Mouse (Mus musculus): ENCODE measurements at regions not wholly inside any gene's neighbourhood (a gene's known extent, or its start where the extent isn't known, plus 50 kb on each side); places are given as distances from the start of the nearest gene placed in this dataset.

DNA sequence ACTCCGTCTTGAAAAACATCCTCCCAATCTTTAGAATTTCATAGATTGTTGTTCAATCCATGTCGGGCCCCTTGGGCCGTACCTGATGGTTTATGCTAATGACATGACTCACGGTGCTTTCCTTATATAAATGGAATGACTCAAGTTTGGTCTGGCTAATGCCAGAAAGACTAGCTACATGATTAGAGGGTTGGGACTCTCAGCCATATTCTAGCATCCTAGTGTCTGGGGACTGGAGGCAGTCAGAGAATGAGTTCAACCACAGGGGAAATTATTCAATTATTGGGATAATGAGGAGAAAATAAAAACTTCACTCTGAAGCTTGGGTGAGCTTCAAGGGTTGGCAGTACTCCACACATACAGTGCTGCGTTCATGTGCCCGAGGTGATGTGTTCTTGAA is 60.9 kb upstream of the Dazl start:
- TF ChIP-seq CTCF (IDR thresholded peaks at IDR 0.05; ENCODE audit: low read depth) (no peak), EP300 (IDR thresholded peaks at IDR 0.05; ENCODE audit: low read depth) (no peak)
